Mouse (Mus musculus): ENCODE data around the gene Lhcgr. TPM values are rescaled to one million over a fixed set of nuclear protein-coding genes. Genes with fewer than 3 reads are reported as not detected.

Lhcgr gene
- not detected for total RNA-seq (2023)

GRCm38 (mm10) chr17:88791440-88792152 lies at the start of gene Lhcgr:
Lhcgr (minus strand) TSS chr17:88791990.

DNA sequence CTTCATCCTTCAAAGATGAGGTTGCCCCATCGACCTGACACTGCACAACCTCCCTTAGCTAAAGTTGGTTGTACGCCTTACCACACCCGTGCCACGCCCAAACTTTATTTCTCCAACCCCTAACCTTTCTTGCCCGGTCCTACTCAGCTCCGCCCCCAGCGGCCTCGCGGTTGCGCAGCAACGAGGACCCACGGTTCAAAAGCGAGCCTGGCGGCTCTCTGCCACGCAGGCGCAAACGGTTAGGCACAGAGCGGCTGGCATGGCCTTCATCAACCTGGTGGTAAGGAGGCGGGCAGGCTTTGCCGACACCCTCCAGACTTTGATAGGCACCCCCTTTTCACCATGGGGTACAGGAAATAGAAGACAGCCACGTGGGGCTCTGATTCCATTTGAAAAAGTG lies 123.3 kb downstream of the Lhcgr start, which contains the start of gene Gtf2a1l:
Gtf2a1l (plus strand) TSS at position 209 of the 400 bp plus-strand sequence.

Other genes with a start within 250 kb of the Lhcgr start
- 1 to 10 TPM; 1.3 to 4.9 TPM for gene Ston1, start 194.3 kb downstream of the Lhcgr start, total RNA-seq (2023)
- gene Gtf2a1l, start 123.3 kb downstream of the Lhcgr start, total RNA-seq (2023) = not detected

Measured in T-cell, adult 66 days (primary cell).